Mouse (Mus musculus) lung, adult 2 months (tissue): Measurements from ENCODE around the gene Timm8a2.
"Not testable (repeated sequence)": the region's sequence is repeated elsewhere in the genome, so short reads cannot be mapped to it uniquely, and the experiment has no call there.

Experiments used
- CTCF ChIP-seq: fragments of 200-500 bp; IDR thresholded peaks from 2 replicates; pipeline ENCODE4 v1.5.1; 2011; ENCODE audit warnings: mild to moderate bottlenecking, low read length, control low read depth; ENCODE audit not compliant: insufficient read depth
- POLR2A ChIP-seq: fragments of 200-500 bp; IDR thresholded peaks from 2 replicates; pipeline ENCODE4 v1.6.1; 2011; ENCODE audit warnings: low read depth, mild to moderate bottlenecking, control low read depth, low read length, borderline replicate concordance; ENCODE audit errors: extremely low read depth

DNA sequence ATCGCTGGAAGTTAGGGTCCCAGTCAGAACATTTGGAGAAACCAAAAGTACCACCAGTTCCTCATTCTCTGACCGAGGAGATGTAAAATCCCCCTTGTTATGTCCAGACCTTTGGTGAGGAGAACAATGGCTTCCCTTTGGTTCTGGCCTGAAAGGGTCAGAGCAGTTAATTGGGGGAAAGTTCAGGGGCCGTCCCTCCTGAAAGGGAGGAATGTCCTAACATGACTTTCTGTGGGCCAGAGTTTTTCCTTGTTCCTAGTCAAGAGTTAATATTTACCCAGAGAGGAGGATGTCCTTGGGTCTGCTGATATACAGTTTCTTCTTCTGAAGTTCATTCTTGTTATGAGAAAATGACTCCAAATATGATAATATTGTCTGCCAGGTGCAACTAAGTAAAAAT, 33.6 kb downstream of the Timm8a2 start:
- TF ChIP-seq CTCF, POLR2A: not testable (repeated sequence)
